Mouse (Mus musculus) lung, postnatal 10 days (tissue): Measurements from ENCODE around the gene Casp7.
"Not testable (repeated sequence)": the region's sequence is repeated elsewhere in the genome, so short reads cannot be mapped to it uniquely, and the experiment has no call there.

Source experiments
- DNase-seq: peaks from one replicate; pipeline ENCODE4 v3.0.0; 2021

The Casp7 gene

DNA sequence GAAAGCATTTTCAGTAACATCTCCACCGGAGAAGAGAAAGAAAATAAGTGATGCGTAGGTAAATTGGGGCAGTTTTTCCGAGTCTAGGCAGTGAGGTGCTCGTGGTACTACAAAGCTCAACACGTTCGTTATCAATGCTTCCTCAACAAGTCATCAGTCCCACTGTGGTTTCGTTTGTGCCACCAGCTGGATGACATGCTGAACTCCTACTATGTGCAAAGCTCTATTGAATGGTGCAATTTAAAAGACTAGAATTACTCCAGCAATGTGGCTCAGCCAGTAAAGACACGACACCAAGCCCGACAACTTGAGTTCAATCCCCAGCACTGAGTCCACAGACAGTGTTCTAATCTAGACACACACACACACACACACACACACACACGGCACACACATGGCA is 10.8 kb upstream of the Casp7 start:
- no peak for DNase-seq

GRCm38 (mm10) chr19:56387726-56388302 is 9.1 kb upstream of the Casp7 start:
- no peak for DNase-seq

GRCm38 (mm10) chr19:56389176-56389575 is 7.8 kb upstream of the Casp7 start:
- DNase-seq: no peak

DNA sequence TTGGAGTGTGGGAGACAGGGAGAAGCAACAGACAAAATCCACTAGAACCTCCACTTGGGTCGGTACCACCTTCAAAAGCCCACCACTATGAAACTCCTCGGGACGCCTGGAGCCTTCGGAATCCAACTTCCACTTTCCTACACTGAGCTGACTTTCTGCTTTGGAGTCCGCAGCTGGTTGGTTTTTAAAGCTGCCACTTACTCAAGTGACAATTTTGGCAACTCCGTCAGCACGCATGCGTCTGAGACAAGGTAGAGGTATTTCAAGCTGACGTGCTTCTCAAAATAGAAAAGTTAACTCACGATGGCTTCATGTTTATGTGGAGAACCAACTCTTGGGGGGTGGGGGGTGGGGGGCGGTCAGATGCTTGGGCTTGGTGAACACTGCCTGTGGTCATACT is 7.0 kb upstream of the Casp7 start, which contains the start of gene Nrap:
Gene Nrap, minus strand, starts transcription at position 159 of the 400 bp plus-strand sequence.
- no peak for DNase-seq

DNA sequence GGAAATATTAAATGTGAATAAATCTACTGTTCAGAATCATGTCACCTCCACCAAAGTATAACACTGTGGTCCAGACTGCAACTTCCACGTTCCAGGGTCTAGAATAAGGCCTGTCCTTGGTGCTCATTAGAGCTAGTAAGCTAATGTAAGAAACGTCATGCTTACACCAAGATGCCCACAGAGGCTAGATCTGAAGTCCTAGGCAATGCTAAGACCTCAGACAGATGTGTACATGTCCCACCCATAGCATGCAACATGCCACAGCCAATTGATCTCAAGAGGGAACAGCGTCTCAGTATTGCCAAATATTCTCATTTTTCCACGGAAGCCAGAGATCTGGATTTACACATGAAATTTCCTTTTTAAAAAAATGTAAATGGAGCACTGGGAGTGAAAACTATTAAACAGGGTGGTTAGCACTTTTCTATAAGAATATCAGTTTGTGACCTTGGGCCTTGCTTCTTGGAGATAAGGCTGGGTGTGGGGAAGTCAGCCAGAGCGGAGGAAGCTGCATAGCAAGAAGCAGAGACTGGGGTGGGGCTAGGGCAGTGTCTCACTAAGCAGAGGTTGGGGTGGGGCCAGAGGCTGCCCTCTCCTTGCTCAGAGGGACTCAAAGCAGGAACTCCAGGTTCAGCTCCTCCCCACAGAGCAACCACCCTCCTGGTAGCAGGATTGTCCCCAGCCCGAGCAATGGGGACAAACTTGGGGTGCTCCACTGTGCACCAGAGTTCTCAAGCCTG is 5.5 kb upstream of the Casp7 start:
- DNase-seq: peak; percentile 40

DNA sequence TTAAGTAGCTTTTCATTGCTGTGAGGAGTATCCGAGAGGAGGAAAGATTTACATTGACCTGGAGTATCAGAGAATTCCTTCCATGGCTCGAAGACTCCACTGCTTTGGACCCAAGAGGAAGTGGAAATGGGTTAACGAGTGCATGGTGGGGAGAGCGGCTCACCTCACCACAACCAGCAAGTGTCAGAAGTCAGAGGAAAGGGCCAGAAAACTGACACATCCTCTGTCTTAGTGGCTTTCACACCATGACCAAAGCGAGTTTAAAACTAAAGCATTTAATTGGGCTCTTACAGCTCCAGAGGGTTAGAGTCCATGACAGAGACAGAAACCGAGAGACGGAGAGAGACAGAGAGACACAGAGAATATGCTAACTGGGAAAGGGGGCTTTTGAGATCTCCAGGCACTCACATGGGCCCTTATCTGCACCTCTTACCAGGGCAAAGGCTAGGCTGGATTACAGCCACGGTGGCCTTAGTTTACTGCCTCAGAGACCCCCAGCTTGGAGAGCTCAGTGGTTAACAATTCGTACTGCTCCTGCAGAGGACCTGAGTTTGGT is 3.5 kb upstream of the Casp7 start:
- DNase-seq: no peak

- DNase-seq: no peak
Measured at GRCm38 (mm10) chr19:56395183-56395935, 1.6 kb upstream of the Casp7 start.

DNA sequence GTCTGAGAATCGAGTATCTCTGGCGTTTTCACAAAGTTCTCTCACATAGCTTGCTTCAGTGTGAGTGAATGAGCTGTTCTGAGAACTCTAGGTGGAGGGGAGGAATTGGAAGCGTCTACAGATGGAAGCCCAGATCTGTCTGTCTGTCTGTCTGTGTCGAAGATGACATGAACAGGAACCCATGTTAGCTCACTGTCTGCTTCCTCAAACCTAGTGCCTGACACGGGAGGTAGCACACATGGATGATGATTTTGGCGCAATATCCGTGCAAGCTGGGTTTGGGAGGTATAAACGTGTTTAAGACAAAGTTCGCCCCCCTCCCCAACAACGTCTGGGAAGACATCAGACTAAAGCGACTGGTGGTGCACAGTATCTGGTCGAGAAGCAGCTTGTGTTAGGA is 702 bp upstream of the Casp7 start:
- DNase-seq: no peak

- DNase-seq: no peak
Measured at GRCm38 (mm10) chr19:56397663-56398527, 966 bp downstream of the Casp7 start.

GRCm38 (mm10) chr19:56398528-56398795 is 1.5 kb downstream of the Casp7 start:
- DNase-seq: no peak

GRCm38 (mm10) chr19:56400200-56400599 is 3.3 kb downstream of the Casp7 start:
- DNase-seq: peak; percentile 93

GRCm38 (mm10) chr19:56401864-56402263 is 4.9 kb downstream of the Casp7 start:
- DNase-seq: no peak

DNA sequence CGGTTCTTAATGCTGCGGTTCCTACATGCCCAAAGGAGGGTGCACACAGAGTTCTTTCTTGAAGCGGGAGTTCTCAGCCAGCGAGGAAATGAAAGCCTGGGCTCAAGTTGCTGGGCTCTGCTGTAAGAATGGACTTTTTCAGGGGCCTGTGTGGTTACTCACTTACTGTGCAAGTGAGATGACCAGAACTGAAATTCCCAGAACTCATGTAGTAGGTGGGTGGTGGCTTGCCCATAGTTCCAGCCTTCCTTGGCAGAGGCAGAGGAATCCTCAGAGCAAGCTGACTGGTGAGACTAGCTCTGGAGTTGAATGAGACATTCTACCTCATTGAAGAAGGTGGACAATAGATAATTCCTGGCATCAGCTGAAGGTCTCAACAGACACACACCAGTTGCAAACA is 8.9 kb downstream of the Casp7 start:
- DNase-seq: no peak

DNA sequence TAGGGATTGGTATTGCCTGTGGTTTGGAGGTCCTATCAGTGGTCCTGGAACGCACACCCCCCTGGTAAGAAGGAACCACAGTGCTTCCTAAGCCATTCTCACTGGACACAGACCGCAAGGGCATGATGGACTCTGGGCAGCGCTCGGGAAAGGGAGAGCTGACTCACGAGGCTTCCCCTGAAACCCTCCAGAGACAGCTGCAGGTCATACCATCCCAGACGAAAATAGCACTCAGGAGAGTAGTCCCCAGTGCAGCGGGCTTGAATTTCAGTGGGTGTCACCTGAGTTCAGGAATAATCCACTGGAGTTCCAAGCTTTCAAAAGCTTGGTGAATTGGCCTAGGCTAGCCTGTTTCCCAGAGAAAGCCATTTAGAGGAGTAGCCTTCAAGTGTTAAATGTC is 9.7 kb downstream of the Casp7 start:
- no peak for DNase-seq

DNA sequence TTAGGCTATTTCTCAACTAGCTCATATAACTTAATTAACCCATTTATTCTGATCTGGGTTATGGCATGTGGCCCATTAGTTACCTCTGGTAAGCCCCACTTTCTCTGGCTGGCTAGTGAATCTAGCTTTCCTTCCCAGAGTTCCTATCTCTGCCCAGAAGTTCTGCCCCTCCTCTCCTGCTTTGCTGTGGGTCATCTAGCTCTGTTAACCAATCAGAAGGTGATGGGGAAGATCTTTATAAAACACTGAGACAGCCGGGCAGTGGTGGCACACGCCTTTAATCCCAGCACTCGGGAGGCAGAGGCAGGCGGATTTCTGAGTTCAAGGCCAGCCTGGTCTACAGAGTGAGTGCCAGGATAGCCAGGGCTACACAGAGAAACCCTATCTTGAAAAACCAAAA is 13.0 kb downstream of the Casp7 start:
- not testable (repeated sequence) for DNase-seq

GRCm38 (mm10) chr19:56418404-56418803 is 21.5 kb downstream of the Casp7 start:
- DNase-seq: no peak

GRCm38 (mm10) chr19:56419452-56419851 is 22.5 kb downstream of the Casp7 start:
- DNase-seq: no peak

DNA sequence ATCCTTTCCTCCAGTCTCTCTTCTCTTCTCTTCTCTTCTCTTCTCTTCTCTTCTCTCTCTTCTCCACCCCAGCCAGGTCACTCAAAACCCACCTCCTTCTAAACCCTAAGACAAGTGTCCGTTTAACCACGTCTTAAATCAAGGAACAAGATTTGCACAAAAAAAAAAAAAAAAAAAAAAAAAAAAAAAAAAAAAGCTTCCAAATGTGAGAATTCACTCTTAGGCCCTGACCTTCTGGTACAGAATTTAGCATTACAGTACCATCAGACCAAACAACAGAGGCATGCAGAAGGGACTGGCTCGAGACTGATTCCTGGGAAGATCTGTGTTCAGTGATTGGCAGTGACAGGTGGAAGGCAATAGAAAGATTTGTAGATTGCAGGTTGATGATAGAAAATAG is 23.4 kb downstream of the Casp7 start:
- no peak for DNase-seq

DNA sequence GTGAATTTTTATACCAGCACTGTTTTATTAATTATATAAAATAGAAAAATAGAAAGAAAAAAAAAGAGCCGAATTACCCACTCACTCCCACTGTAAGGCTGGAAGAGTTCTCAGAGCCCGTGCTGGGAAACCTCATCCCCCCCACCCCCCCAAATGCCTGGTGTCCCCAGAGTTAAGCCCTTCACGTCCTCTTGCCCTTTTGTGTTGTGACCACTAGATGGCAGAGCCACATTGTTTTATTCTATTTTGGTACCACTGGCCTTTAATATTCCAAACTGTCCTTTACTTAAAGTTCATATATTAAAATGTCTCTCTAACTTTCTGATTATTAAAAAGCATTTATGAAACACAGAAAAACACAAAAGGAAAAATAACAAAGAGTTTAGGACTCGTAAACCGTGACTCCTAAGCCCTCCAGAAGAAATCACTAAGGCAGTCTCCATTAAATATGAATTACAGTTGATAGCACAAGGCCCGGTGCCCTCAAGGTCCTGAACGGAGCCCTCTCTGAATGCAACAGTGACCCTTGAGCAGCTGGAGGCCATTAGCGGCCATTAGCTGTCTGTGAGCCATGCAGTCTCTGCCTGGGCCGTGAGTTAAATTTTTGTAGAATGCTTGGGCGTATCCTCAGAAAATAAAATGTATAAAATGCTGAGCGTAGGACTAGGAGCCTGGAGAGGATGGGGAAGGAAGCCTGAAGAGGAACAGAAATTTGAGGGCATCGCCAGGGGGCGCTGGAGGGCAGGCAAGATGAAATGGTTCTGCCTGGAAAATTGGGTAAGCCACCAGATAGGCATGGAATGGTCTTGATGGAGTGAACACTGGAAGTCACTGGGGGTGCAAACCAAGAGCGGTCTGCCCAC is 25.8 kb downstream of the Casp7 start:
- peak; percentile 92 for DNase-seq

DNA sequence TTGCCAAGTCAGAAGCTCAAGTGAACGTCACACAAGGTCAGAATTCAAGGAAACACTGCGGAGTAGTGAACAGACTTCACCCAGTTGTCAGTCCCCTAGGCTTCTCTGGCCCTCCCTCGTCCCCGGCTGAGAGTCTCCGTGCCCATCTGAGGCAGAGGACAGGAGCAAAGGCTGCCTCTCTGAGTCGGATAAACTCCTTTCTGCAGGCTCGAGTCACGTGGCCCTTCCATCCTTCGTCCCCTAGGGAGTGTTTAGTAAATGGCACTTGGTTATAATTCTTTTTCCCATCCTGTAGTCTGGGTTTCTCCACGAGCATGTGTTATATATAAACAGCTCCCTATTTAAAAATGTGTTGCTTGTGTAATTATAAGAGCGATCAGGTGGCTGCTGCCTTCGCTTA is 26.4 kb downstream of the Casp7 start:
- DNase-seq: no peak

DNA sequence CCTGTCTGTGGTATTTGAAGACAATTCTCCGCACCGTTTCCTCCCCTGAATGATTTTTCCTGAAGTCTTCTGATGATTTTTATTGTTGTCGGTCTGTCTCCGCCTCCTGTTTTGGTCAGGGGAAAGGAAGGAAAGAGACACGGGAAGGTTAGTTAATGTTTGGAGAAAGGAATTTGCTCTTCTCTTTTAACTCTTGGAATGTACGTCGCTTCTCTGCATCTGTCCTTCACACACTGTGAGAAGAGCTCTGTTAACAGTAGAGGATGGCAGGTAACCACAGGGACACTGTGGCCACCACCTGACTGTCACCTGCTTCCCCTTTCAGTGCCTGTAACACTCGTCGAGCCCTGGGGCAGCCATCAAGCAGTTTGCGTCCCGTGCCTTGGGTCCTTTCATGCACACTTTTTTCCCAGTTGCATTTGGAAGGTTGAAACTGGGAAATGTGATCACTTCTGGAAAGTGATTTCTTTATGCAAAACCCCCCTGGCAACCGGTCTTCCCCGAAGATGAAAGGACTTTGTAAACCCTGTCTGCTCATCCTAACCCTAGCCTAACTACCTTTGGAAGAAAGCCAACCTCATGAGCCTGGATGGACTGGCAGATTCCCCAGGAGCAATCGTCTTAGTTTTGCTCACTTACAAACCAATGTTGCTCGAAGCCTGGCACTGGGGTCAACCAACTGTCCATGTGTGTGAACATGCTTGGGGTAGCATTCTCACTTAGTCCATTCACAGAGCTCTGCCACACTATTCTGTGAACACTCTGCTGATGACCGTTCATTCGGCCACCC is 27.9 kb downstream of the Casp7 start:
- no peak for DNase-seq
